Mouse (Mus musculus): ENCODE measurements around the gene Ddx10. TPM values are rescaled to one million over a fixed set of nuclear protein-coding genes. Genes with fewer than 3 reads are reported as not detected.

Gene Ddx10
- polyA plus RNA-seq, 1 experiment from 2014 or later, result 32.2 TPM

GRCm38 (mm10) chr9:53072088-53072487 is 175.8 kb downstream of the Ddx10 start:
- ATAC-seq (replicated peaks; ENCODE audit: low FRiP score) (no peak), DNase-seq (ENCODE audit: low spot score) (no peak)
- Histone ChIP-seq H3K27ac (ENCODE audit: low read depth, low read length) (no peak overlapping the region), H3K9me3 (ENCODE audit: control insufficient read depth, low read length) (no peaks in the 10 kb centered on the region), H3K4me2 (ENCODE audit: low read depth, low read length, severe bottlenecking) (no peak overlapping the region), H3K27me3 (ENCODE audit: control insufficient read depth, insufficient read depth, low read length) (no peaks in the 10 kb centered on the region), H3K9ac (ENCODE audit: low read length) (no peak overlapping the region), H3K4me1 (replicated peaks; ENCODE audit: control insufficient read depth, insufficient read depth, low read length) (no peaks in the 10 kb centered on the region), H3K36me3 (ENCODE audit: control insufficient read depth, insufficient read depth, low read length) (no peaks in the 10 kb centered on the region), H3K4me3 (ENCODE audit: low read depth, low read length) (no peak overlapping the region)
- 93% methylated on average over 9 of the region's 9 CpGs for WGBS

- 80% methylated on average over 12 of the region's 12 CpGs for WGBS
- Histone ChIP-seq H3K4me1 (replicated peaks; ENCODE audit: control insufficient read depth, insufficient read depth, low read length) (no peaks in the 10 kb centered on the region), H3K9me3 (ENCODE audit: control insufficient read depth, low read length) (no peaks in the 10 kb centered on the region), H3K27me3 (ENCODE audit: control insufficient read depth, insufficient read depth, low read length) (no peaks in the 10 kb centered on the region), H3K9ac (ENCODE audit: low read length) (no peak overlapping the region), H3K4me2 (ENCODE audit: low read depth, low read length, severe bottlenecking) (no peak overlapping the region), H3K27ac (ENCODE audit: low read depth, low read length) (no peak overlapping the region), H3K4me3 (ENCODE audit: low read depth, low read length) (no peak overlapping the region), H3K36me3 (ENCODE audit: control insufficient read depth, insufficient read depth, low read length) (no peaks in the 10 kb centered on the region)
- DNase-seq (ENCODE audit: low spot score) (no peak), ATAC-seq (replicated peaks; ENCODE audit: low FRiP score) (no peak; the same call in 1 of the 2 replicates)
Measured at GRCm38 (mm10) chr9:53070875-53071524, 176.9 kb downstream of the Ddx10 start.

GRCm38 (mm10) chr9:53068166-53068565 is 179.7 kb downstream of the Ddx10 start:
- Histone ChIP-seq H3K36me3 (ENCODE audit: control insufficient read depth, insufficient read depth, low read length) (no peaks in the 10 kb centered on the region), H3K9ac (ENCODE audit: low read length) (no peak overlapping the region), H3K4me1 (replicated peaks; ENCODE audit: control insufficient read depth, insufficient read depth, low read length) (no peaks in the 10 kb centered on the region), H3K4me2 (ENCODE audit: low read depth, low read length, severe bottlenecking) (no peak overlapping the region), H3K27me3 (ENCODE audit: control insufficient read depth, insufficient read depth, low read length) (no peaks in the 10 kb centered on the region), H3K27ac (ENCODE audit: low read depth, low read length) (no peak overlapping the region), H3K9me3 (ENCODE audit: control insufficient read depth, low read length) (no peaks in the 10 kb centered on the region), H3K4me3 (ENCODE audit: low read depth, low read length) (no peak overlapping the region)
- WGBS, result 94% methylated on average over 5 of the region's 5 CpGs
- no peak for DNase-seq (ENCODE audit: low spot score)
- ATAC-seq (replicated peaks; ENCODE audit: low FRiP score), result no peak

- WGBS, result 71% methylated on average over 4 of the region's 4 CpGs
- no peak overlapping the region for H3K27ac ChIP-seq (ENCODE audit: low read depth, low read length)
- no peak for ATAC-seq (replicated peaks; ENCODE audit: low FRiP score)
- no peak for DNase-seq (ENCODE audit: low spot score)
- H3K4me3 ChIP-seq (ENCODE audit: low read depth, low read length), result no peak overlapping the region
- no peaks in the 10 kb centered on the region for H3K27me3 ChIP-seq (ENCODE audit: control insufficient read depth, insufficient read depth, low read length)
- no peak overlapping the region for H3K4me2 ChIP-seq (ENCODE audit: low read depth, low read length, severe bottlenecking)
- H3K4me1 ChIP-seq (replicated peaks; ENCODE audit: control insufficient read depth, insufficient read depth, low read length), result no peaks in the 10 kb centered on the region
- H3K9ac ChIP-seq (ENCODE audit: low read length), result no peak overlapping the region
- no peaks in the 10 kb centered on the region for H3K9me3 ChIP-seq (ENCODE audit: control insufficient read depth, low read length)
- H3K36me3 ChIP-seq (ENCODE audit: control insufficient read depth, insufficient read depth, low read length), result no peaks in the 10 kb centered on the region
Measured at GRCm38 (mm10) chr9:53066428-53066827, 181.4 kb downstream of the Ddx10 start.

- 82% methylated on average over 2 of the region's 2 CpGs for WGBS
Measured at GRCm38 (mm10) chr9:53065028-53065427, 182.8 kb downstream of the Ddx10 start.

GRCm38 (mm10) chr9:53064531-53064930 is 183.3 kb downstream of the Ddx10 start:
- H3K4me1 ChIP-seq (replicated peaks; ENCODE audit: control insufficient read depth, insufficient read depth, low read length), result no peaks in the 10 kb centered on the region
- no peak overlapping the region for H3K4me2 ChIP-seq (ENCODE audit: low read depth, low read length, severe bottlenecking)
- H3K27me3 ChIP-seq (ENCODE audit: control insufficient read depth, insufficient read depth, low read length), result no peaks in the 10 kb centered on the region
- H3K4me3 ChIP-seq (ENCODE audit: low read depth, low read length), result no peak overlapping the region
- 92% methylated on average over 6 of the region's 6 CpGs for WGBS
- H3K27ac ChIP-seq (ENCODE audit: low read depth, low read length), result no peak overlapping the region
- no peaks in the 10 kb centered on the region for H3K36me3 ChIP-seq (ENCODE audit: control insufficient read depth, insufficient read depth, low read length)
- DNase-seq (ENCODE audit: low spot score), result no peak
- no peaks in the 10 kb centered on the region for H3K9me3 ChIP-seq (ENCODE audit: control insufficient read depth, low read length)
- no peak overlapping the region for H3K9ac ChIP-seq (ENCODE audit: low read length)
- ATAC-seq (replicated peaks; ENCODE audit: low FRiP score), result no peak

More at GRCm38 (mm10) chr9:53065028-53065427, 182.8 kb downstream of the Ddx10 start:
- Histone ChIP-seq H3K27me3 (ENCODE audit: control insufficient read depth, insufficient read depth, low read length) (no peaks in the 10 kb centered on the region), H3K27ac (ENCODE audit: low read depth, low read length) (no peak overlapping the region), H3K9ac (ENCODE audit: low read length) (no peak overlapping the region), H3K9me3 (ENCODE audit: control insufficient read depth, low read length) (no peaks in the 10 kb centered on the region), H3K4me3 (ENCODE audit: low read depth, low read length) (no peak overlapping the region), H3K4me2 (ENCODE audit: low read depth, low read length, severe bottlenecking) (no peak overlapping the region), H3K4me1 (replicated peaks; ENCODE audit: control insufficient read depth, insufficient read depth, low read length) (no peaks in the 10 kb centered on the region), H3K36me3 (ENCODE audit: control insufficient read depth, insufficient read depth, low read length) (no peaks in the 10 kb centered on the region)
- no peak for ATAC-seq (replicated peaks; ENCODE audit: low FRiP score)
- DNase-seq (ENCODE audit: low spot score), result no peak

- H3K9me3 ChIP-seq (ENCODE audit: control insufficient read depth, low read length), result no peaks in the 10 kb centered on the region
- no peaks in the 10 kb centered on the region for H3K4me1 ChIP-seq (replicated peaks; ENCODE audit: control insufficient read depth, insufficient read depth, low read length)
- H3K9ac ChIP-seq (ENCODE audit: low read length), result no peak overlapping the region
- H3K4me2 ChIP-seq (ENCODE audit: low read depth, low read length, severe bottlenecking), result no peak overlapping the region
- ATAC-seq (replicated peaks; ENCODE audit: low FRiP score) (no peak), DNase-seq (ENCODE audit: low spot score) (no peak)
- WGBS, result 76% methylated on average over 3 of the region's 3 CpGs
- H3K27me3 ChIP-seq (ENCODE audit: control insufficient read depth, insufficient read depth, low read length), result no peaks in the 10 kb centered on the region
- no peak overlapping the region for H3K27ac ChIP-seq (ENCODE audit: low read depth, low read length)
- H3K36me3 ChIP-seq (ENCODE audit: control insufficient read depth, insufficient read depth, low read length), result no peaks in the 10 kb centered on the region
- no peak overlapping the region for H3K4me3 ChIP-seq (ENCODE audit: low read depth, low read length)
Measured at GRCm38 (mm10) chr9:53055306-53055705, 192.5 kb downstream of the Ddx10 start.

Other genes with a start within 250 kb of the Ddx10 start
- gene Exph5, start 53.6 kb upstream of the Ddx10 start, polyA plus RNA-seq (2014; fragmentation: Nextera tagmentation; extraction: Ambion mirVana), result 0.64 and 1.0 TPM in 2 replicates
- gene Kdelc2, start 136.0 kb upstream of the Ddx10 start, polyA plus RNA-seq (2014; fragmentation: Nextera tagmentation; extraction: Ambion mirVana), result 9.1 and 9.3 TPM in 2 replicates
- gene 4930550C14Rik, start 154.3 kb upstream of the Ddx10 start, polyA plus RNA-seq (2014; fragmentation: Nextera tagmentation; extraction: Ambion mirVana), result 0.12 TPM in 1 of 2 replicates, not detected in the other

Data from forebrain, embryonic 11.5 days (tissue).